Mouse (Mus musculus) spleen, adult 18-20 months (tissue): ENCODE measurements around the gene Negr1.

Experiments
- DNase-seq, 2 experiments: peaks; one replicate each; pipeline ENCODE4 v3.0.0; 2022; ENCODE audit warnings: mixed read lengths in 2 of 2

Gene Negr1

DNA sequence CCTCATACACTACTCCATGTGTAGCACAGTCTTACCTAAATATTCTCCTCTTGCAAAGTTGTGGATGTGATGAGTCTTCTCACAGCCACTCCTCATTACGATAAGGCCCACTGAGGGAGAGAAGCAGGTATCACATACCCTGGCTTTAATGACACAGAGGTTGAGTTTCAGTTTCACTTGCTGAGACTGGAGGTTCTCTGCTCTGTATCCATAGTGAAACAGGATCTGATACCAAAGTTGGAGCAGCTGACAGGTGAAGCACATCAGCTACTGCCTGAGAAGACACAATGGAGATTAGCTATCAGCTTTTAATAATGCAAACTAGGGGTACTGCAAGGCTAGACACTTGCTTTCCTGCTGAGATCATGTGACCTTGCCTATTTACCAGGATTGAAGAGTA lies 137.1 kb downstream of the Negr1 start:
- DNase-seq: no peak

DNA sequence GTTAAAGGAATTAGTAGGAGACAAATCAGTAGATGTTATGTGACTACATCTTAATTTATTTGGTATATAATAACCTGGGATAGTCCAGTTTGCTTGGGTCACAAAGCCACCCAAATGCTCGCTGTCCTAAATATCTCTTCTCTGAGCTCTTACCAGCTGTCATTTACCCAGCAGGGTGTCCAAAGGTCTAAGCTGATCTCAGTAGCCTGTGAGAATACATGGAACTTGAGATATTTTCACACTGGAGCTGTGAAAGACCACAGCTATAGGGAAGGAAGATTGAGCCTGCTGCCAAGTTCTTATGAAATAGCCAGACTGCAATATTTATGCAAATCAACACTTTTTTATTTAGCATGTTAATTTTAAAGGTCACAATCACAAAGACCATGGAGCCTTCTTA lies 141.6 kb downstream of the Negr1 start:
- DNase-seq: no peak

DNA sequence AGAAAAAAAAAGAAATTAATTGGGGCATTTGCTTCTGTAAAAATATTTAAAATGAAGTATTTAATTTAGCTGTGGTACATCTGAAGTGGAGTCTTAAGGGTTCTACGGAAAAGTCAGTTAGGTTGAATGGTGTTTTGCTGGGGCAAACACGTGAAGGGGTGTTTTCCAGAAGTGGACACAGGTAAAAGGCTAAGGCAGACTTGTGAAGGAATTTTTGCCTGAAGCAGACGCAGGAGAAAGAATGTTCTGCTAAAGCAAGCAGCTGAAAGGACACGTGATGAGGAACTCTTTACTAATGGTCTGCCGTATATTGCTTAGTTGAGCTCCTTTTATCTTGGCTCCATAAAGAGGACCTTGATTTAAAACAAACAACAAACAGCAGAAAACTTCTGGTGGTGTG lies 148.6 kb downstream of the Negr1 start:
- no peak for DNase-seq

DNA sequence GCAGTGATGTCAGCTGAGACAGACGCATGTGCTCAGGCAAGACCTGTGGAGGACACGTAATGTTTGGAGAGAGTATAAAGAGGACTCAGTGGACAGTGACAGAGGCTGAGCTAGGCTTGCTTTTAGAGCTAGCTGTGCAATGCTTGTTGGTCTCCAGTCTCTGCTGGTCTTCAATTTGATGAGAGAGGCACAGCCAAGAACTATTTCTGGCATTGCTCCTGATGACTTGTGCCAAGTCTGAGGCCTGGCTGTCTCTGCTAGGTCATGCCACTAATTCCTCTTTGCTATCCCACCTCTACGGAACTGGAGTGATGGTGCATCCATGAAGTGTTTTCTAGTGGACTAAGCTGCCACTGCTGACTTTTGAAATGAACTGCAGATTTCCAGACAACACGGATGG lies 149.1 kb downstream of the Negr1 start:
- DNase-seq: no peak

DNA sequence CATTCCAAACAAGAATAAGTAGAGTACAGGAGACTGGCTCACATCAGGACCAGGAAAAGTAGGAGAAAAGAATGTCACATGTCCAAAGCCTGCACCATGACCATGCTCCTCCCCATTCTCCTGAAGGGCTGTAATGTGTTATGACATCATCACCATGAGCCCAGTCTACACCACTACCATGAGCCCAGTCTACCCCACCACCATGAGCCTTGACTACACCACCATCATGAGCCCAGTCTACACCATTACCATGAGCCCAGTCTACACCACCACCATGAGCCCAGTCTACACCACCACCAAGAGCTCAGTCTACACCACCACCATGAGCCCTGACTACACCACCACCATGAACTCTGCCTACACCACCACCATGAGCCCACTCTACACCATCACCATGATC lies 174.7 kb downstream of the Negr1 start:
- DNase-seq: no peak

DNA sequence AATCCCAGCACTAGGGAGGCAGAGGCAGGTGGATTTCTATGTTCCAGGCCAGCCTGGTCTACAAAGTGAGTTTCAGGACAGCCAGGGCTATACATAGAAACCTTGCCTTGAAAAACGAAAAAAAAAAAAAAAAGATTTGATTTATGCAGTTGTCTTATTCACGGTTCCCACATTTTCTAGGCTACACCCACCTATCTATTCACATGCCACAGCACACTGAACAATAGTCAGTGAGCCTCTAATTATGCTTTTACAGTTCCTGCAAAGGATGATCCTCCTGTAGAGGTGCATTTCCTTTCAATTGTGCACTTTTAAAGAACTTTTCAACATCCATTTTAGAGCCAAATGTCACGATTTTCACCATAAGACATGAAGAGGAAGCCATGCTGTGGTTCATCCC lies 177.9 kb downstream of the Negr1 start:
- DNase-seq: no peak

DNA sequence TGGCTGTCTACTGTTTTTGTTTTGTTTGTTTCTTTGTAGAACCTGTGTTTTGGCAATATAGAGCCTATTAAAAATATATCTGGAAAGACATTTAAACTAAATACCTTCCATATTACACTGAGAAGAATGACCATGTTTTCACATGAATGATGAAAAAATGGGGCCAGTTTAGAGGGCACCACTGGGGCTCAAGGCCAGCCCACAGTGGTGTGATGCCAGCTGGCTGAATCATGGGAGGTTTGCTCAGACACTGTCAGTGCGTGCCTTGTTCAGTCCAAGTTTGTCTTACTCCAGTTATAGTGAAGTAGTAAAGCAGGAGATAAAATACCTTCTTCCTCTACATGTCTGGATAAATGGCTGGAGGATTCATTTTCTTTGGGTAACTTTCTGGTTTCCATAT lies 181.7 kb downstream of the Negr1 start:
- no peak for DNase-seq

DNA sequence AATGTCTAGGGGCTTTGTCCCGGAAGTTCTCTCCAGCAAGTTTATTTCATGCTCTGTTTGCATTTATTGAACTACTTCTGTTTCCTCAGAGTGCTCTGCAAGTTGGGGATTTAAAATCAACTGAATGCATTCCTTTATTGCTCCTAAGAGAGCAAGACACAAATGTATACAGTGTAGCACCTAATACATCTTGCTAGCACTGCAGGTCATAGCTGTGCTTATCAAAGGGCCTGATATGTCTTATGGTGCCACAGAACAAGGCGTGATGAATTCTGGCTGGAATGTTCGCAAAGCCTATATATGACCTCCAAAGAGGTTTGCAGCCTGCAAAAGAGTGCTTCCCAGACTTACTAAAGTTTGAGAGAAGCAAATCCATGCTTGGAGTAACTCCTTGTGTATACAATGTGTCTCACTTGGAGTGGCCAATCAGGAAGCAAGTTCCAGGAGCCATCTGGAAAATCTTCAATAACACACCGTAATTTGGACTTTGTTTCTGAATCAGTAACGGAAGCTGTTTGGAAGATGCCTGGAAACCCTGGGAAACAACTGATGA lies 183.7 kb downstream of the Negr1 start:
- no peak for DNase-seq

DNA sequence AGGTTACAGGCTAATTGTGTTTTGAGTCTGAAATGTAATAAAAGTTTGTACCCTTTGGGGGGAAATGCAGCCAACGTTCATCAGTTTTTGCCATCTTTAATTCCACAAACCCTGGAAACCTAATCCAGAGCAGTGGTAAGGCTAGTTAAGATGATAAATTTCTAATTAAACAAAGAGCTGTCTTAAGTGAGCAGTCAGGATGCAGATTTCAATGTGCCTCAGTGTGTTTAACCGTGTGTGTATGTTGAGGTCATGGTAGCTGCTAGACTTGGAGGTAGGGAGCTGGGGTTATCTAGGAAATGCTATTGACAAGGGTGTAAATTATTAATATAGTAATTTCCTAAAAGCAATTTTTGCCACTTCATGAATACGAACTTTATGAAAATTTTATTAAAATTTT lies 185.9 kb downstream of the Negr1 start:
- DNase-seq: no peak

DNA sequence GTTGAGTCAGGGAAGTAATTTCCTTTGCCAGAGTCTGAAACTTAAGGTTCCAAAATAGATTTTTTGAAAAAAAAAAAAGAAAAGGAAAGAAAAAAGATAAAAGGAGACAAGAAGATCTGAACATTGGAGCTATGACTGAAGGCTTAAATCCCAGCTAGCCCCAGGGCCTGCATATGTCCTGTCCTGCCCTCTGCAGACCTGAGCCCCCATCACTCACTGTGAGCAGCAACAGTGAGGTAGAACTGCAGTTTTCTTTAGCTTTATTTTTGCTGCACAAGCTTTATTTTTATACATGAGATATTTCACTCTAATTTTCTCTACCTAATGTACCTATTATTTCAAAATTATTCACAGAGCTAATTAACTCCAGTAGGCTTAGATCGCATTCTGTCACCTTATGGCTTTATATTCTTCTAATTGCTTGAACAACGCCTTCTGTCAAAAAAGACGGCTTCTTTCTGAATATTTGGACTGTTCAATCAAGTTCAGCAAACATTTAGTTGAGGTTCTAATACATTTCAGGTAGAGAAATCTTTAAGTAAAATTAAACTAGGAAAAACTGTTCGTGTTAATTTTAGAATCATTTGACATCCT lies 192.3 kb downstream of the Negr1 start:
- DNase-seq: no peak

DNA sequence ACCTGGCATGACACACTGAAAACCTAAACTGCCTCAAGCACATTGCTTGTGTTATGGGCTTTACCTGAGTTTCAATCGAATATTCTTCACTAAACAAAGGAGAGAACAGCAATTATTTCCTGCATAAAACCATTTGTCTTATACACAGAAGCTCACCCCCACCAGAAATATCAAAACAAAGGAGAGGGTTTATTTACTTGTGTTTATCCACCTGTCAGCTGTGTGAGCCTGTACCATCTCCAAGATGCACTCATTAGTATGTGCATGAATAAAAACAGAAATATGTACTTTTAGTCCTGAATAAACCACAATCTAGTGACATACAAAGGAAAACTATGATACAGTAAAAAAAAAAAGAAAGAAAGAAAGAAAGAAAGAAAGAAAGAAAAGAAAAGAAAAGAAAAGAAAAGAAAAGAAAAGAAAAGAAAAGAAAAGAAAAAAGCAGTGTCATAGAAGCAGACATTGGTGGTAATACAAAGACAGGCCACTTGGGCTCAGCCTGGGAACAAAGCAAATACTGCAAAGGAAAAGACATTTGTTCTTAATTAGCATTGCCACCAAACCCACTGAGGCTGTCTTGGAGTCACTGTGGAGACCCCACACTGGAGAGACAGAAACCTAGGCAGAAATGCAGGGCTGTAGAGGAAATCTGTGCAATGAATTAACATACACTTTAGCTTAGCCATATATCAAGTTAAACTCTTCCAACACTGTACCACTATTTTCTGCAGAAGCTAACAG lies 193.4 kb downstream of the Negr1 start:
- DNase-seq: no peak

DNA sequence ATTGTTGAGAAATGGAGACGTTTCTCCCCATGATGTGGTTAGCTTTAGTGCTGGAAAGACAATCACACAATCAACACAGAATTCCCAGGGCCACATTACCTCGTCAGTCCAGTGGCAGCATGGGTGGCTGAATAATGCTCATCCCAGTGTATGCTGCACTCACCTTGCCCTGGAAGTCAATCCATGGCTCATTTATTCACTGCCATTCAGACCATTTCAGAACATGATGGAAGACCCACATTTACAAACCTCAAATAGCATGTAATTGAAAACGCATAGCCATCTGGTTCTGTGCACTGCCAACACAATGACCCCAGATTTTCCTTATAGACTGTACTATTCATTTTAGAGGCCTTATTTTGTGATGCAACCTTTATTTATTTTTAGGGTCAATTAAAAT lies 203.4 kb downstream of the Negr1 start:
- no peak for DNase-seq

DNA sequence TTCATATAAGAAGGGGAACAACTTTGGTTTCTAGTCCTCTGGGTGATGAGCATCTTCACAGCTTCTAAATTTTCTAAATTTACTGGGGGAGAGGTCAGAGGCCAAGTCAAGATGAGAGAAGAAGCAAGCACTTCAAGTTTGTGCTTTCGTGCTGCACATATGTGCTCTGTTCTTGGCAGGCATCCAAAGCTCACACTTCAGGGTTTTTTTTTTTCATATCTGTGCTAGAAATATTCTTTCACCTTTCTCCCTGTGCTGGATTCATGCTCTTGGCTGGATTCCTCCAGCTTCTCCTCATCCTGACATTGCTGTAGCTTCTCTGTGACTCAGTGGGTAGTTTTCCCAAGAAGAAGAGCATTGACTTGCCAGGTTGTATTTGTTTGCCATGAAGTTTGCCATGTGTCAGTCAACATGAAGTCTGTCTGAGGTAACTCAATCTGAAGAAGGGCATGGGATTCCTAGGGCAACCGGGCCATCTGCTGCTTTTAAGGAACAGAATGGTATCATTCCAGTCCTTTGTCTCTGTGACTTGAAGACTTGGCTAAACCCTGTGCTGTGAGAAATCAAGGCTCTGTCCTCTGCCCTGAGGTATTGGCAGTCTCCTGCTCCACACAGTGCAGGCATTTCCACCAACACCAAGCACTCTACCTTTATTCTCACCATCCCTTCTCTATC lies 204.7 kb downstream of the Negr1 start:
- no peak for DNase-seq

DNA sequence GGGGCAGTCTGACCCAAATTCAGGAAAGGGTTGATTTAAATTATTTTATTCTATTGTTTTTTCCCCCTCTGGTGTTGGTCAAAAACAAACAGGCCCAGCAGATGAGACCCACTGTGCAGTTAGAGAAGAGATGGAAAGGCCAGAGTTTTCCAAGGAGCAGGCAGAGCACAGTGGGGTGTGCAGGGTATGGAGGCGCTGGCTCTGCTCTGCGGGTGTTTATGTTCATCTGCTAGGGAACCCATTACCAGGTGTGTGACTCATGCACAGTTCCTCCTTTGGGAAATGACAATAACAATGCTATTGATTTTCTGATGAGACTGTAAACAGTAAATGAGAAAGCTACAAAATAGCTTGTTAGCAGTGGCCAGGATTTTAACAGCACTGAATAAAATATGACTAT lies 210.0 kb downstream of the Negr1 start:
- no peak for DNase-seq

DNA sequence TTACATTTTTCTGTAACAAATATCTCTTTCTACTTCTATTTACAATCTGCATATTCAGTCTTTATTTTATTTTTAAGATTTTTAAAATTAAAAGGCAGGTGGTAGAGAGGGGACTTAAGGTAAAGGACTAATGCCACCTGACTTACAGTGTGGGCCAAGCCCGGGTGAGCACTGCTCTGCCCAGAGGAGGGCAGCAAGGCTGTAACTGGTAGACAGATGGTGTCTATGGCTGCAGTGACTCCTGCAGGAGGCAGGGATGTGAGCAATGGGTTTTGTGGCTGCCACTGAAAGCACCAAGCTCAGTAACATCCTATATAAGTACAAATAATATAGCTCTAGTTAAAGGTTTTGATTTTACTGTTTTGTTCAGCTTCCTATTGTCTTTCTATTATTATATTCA lies 210.5 kb downstream of the Negr1 start:
- no peak for DNase-seq

DNA sequence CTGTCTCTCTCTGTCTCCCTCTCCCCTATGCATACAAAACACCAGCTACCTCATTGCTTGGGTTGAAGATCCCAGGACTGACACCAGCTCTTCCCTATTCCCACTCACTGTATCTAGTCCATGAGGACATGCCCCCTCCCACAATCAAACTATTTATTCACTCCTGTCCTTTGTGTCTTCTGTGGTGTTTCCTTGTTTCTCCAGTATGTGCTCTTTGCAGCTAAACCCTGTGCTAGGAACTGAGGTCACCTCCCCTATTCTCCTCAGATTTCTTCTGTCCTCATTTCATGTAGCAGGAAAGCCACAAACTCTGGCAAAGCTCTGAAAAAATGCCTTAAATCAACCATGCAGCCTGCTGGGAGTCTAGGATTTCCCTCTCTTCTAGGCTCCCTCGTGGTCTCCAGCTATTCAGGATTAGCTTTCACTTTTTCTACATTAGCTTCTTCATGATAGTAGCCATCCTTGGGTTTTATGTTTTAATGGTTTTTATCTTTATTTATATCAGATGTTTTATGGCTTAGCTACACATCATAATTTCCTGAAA lies 222.8 kb downstream of the Negr1 start:
- DNase-seq: no peak

DNA sequence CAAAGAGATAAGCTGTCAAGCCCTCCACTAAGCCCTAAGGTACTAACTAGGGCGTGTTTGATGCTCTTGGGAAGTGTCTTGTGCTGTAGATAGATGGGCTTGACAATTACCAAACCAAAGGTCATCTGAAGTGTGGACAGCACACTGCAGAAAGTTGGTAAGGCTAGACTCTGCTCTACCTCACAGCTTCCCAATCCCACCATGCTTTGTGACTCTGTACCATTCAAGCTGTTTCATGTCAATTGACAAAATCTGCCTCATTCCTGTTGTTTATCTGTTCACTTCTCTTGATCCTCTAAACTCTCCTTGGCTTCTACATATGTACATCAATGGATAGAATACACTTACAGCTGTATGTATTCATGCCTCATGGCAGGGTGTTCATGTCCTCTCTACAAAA lies 224.8 kb downstream of the Negr1 start:
- DNase-seq: no peak

DNA sequence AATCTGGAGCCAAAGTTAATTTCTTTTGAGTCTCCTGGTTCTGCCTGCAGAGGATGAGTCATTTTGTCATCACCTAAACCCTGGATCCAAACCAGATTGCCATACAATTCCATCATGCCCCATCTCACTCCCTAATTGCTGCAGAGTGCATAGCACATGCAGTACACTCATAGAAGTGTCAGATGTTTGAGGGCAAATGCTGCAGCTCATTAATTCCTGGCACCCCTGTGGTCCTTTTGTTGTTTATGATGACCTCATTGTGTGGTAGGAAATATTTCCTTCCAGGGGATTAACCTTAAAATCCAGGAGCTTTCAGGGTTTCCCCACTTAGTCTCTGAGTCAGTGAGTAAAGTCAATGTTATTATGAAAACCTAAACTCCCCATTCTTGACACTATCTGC lies 229.6 kb downstream of the Negr1 start:
- DNase-seq: no peak

DNA sequence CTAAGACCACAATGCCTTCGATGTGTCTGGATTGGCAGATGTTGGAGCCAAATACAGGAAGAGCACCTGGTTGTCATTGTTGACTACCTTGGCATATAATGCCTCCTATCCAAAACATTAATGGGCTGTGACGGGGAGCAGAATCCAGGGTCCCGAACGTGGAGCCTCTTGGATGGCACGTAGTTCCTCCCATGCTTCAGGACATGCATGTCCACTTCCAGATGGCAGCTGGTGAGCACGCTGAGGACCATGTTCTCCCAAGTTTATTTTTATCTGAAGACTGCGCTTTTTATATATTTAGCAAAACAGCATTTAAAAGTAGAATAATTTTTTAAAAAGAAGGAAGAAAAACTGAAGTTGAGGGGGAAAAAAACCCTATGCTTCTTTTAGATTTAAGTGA lies 231.1 kb downstream of the Negr1 start:
- DNase-seq: no peak

DNA sequence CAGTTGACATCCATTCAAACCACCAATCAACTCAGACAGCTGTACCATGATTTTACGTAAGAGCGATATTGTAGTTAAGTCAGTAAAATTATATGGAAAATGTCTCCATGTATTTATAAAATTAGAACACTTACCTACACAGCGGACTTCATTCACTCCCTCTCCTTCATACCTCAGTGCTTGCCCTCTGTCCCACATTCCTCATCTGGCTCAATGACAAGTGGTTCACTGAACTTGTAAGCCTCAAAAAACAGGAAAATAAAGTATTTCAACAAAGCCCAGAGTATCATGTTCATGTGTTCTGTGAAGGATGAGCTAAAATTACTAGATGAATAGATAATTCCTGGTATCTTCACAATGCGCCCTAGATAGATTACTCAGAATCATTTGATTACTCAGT lies 232.5 kb downstream of the Negr1 start:
- DNase-seq: no peak

DNA sequence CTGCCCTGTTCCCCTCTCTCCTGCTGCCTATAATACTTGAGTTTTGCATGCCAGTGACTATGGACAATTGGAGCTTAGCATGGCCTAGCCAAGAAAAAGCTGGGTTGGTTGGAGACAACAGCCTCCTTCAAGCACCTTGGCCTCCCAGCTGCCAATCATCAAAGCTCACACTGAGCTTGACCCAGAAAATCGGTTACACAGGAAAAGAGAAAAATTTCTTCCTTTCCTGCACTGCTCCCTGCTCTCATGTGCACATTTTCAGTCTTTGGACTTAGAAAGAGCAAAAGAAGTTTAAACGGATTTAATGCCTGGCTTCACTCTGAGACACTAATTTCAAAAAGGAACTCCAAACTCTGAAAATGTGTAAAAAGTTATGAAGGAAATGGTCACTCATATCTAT lies 233.0 kb downstream of the Negr1 start:
- no peak for DNase-seq

DNA sequence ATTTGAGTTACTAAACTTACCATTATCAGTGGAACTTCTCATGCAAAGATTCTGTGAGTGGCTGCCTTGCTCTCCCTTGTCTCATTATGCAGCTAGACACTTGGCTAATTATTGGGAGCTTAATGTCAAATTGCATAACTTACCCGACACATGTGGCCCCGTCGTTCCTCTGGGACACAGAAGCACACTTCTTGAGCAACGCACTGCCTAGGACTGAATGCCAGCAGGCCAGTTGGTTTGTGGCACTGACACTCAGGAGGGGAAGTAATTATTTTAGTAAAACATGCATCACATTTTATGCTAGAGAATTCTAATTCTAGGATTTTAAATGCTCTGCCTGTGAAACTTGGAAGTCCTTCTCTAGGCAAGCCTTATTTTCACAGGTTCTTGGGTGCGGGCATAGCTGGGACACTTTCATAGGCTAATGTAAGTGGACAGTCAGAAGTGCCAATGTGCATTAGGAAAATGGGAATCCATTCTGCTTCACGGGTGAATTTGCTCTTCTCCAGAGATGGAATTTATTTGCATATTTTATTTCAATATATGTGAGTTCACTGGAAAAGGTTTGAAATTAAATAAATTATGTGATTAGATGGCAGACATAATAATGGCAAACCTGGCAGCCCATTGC lies 234.6 kb downstream of the Negr1 start:
- DNase-seq: no peak

DNA sequence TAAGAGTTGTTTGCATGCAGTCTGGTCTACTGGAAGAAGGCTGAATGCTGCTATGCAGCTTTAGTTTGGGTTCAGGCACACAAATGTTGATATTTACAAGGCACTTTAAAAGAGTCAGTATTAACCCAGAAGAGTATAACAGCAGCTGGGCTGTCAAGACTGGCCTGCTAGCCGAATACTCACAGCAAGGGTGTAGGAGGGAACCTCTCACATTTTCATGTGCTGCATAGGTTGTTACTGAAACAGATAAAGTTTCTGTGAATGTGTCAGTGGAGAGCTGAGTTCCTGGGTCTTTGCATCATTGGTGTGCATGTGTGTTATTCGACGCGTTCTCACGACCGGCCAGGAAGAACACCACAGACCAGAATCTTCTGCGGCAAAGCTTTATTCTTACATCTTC lies 237.6 kb downstream of the Negr1 start:
- no peak for DNase-seq
